Mouse (Mus musculus): ENCODE data around the gene Sumf1. TPM values are rescaled to one million over a fixed set of nuclear protein-coding genes. Genes with fewer than 3 reads are reported as not detected.

Sumf1 gene
- polyA plus RNA-seq, 1 experiment from 2014 or later, result 23.6 TPM

- H3K4me2 ChIP-seq (replicated peaks), result no peak overlapping the region
- no peaks in the 10 kb centered on the region for H3K4me1 ChIP-seq
- H3K27ac ChIP-seq, result no peak overlapping the region
- H3K9me3 ChIP-seq, result no peaks in the 10 kb centered on the region; the same call in 1 of the 2 replicates
- WGBS, result 86% methylated on average over 7 of the region's 7 CpGs
- no peaks in the 10 kb centered on the region for H3K27me3 ChIP-seq
- ATAC-seq (ENCODE audit: low FRiP score, low read depth), result no peak
- no peak overlapping the region for H3K4me3 ChIP-seq
- H3K9ac ChIP-seq, result no peak overlapping the region
- H3K36me3 ChIP-seq, result no peaks in the 10 kb centered on the region
Observed at GRCm38 (mm10) chr6:108198286-108198685, 12.9 kb upstream of the Sumf1 start.

GRCm38 (mm10) chr6:108197117-108197516, 11.7 kb upstream of the Sumf1 start:
- no peaks in the 10 kb centered on the region for H3K4me1 ChIP-seq
- H3K9me3 ChIP-seq, result no peaks in the 10 kb centered on the region; the same call in 1 of the 2 replicates
- ATAC-seq (ENCODE audit: low FRiP score, low read depth), result no peak
- no peaks in the 10 kb centered on the region for H3K27me3 ChIP-seq
- H3K9ac ChIP-seq, result no peak overlapping the region
- H3K27ac ChIP-seq, result no peak overlapping the region
- H3K4me3 ChIP-seq, result no peak overlapping the region
- 31% methylated on average over 4 of the region's 4 CpGs for WGBS
- no peaks in the 10 kb centered on the region for H3K36me3 ChIP-seq
- no peak overlapping the region for H3K4me2 ChIP-seq (replicated peaks)

- no peaks in the 10 kb centered on the region; the same call in 1 of the 2 replicates for H3K9me3 ChIP-seq
- H3K27ac ChIP-seq, result no peak overlapping the region
- H3K4me2 ChIP-seq (replicated peaks), result no peak overlapping the region
- no peak for ATAC-seq (ENCODE audit: low FRiP score, low read depth)
- no peak overlapping the region for H3K9ac ChIP-seq
- H3K4me3 ChIP-seq, result no peak overlapping the region
- no peaks in the 10 kb centered on the region for H3K36me3 ChIP-seq
- no peaks in the 10 kb centered on the region for H3K4me1 ChIP-seq
- H3K27me3 ChIP-seq, result no peaks in the 10 kb centered on the region
- 81% methylated on average over 7 of the region's 7 CpGs for WGBS
Observed at GRCm38 (mm10) chr6:108196665-108197064, 11.3 kb upstream of the Sumf1 start.

- Histone ChIP-seq H3K4me2 (replicated peaks) (no peak overlapping the region), H3K27ac (no peak overlapping the region), H3K27me3 (no peaks in the 10 kb centered on the region), H3K9me3 (no peaks in the 10 kb centered on the region), H3K4me1 (no peaks in the 10 kb centered on the region), H3K4me3 (no peak overlapping the region), H3K9ac (no peak overlapping the region), H3K36me3 (no peaks in the 10 kb centered on the region)
- WGBS, result 69% methylated on average over 4 of the region's 4 CpGs
- ATAC-seq (ENCODE audit: low FRiP score, low read depth), result no peak
Observed at GRCm38 (mm10) chr6:108192632-108193031, 7.2 kb upstream of the Sumf1 start.

GRCm38 (mm10) chr6:108190690-108191089, 5.3 kb upstream of the Sumf1 start:
- no peak for ATAC-seq (ENCODE audit: low FRiP score, low read depth)
- Histone ChIP-seq H3K4me2 (replicated peaks) (no peak overlapping the region), H3K4me3 (no peak overlapping the region), H3K27me3 (no peaks in the 10 kb centered on the region), H3K36me3 (no peaks in the 10 kb centered on the region), H3K9ac (no peak overlapping the region), H3K4me1 (no peaks in the 10 kb centered on the region), H3K27ac (no peak overlapping the region), H3K9me3 (no peaks in the 10 kb centered on the region)
- 87% methylated on average over 1 of the region's 1 CpGs for WGBS

- H3K27ac ChIP-seq, result no peak overlapping the region
- H3K36me3 ChIP-seq, result no peaks in the 10 kb centered on the region
- H3K4me3 ChIP-seq, result peak overlapping the region; percentile 88
- H3K4me1 ChIP-seq, result peaks cover 11% of the 10 kb centered on the region
- H3K4me2 ChIP-seq (replicated peaks), result peak overlapping the region; percentile 89
- H3K9me3 ChIP-seq, result no peaks in the 10 kb centered on the region
- 18% methylated on average over 4 of the region's 4 CpGs for WGBS
- no peak overlapping the region for H3K9ac ChIP-seq
- H3K27me3 ChIP-seq, result no peaks in the 10 kb centered on the region
- no peak for ATAC-seq (ENCODE audit: low FRiP score, low read depth)
Observed at GRCm38 (mm10) chr6:108185685-108186009, 265 bp upstream of the Sumf1 start.

GRCm38 (mm10) chr6:108179087-108179486, 6.3 kb downstream of the Sumf1 start:
- no peak for ATAC-seq (ENCODE audit: low FRiP score, low read depth)
- Histone ChIP-seq H3K36me3 (peaks cover 9% of the 10 kb centered on the region), H3K27ac (no peak overlapping the region), H3K9me3 (no peaks in the 10 kb centered on the region), H3K27me3 (no peaks in the 10 kb centered on the region), H3K4me1 (peaks cover 2% of the 10 kb centered on the region; the same call in 1 of the 2 replicates), H3K4me2 (replicated peaks) (no peak overlapping the region), H3K9ac (no peak overlapping the region), H3K4me3 (no peak overlapping the region)
- WGBS, result 84% methylated on average over 2 of the region's 2 CpGs

- H3K9ac ChIP-seq, result no peak overlapping the region
- 94% methylated on average over 3 of the region's 3 CpGs for WGBS
Observed at GRCm38 (mm10) chr6:108174181-108174580, 11.2 kb downstream of the Sumf1 start.

GRCm38 (mm10) chr6:108172219-108172618, 13.2 kb downstream of the Sumf1 start:
- WGBS, result 93% methylated on average over 1 of the region's 1 CpGs
- Histone ChIP-seq H3K9me3 (no peaks in the 10 kb centered on the region), H3K4me2 (replicated peaks) (no peak overlapping the region), H3K4me1 (no peaks in the 10 kb centered on the region), H3K9ac (no peak overlapping the region), H3K4me3 (no peak overlapping the region), H3K27me3 (no peaks in the 10 kb centered on the region), H3K27ac (no peak overlapping the region), H3K36me3 (peaks cover 30% of the 10 kb centered on the region)
- no peak for ATAC-seq (ENCODE audit: low FRiP score, low read depth)

More at GRCm38 (mm10) chr6:108174181-108174580, 11.2 kb downstream of the Sumf1 start:
- no peak overlapping the region for H3K4me3 ChIP-seq
- peaks cover 30% of the 10 kb centered on the region for H3K36me3 ChIP-seq
- no peaks in the 10 kb centered on the region for H3K27me3 ChIP-seq
- H3K9me3 ChIP-seq, result no peaks in the 10 kb centered on the region
- ATAC-seq (ENCODE audit: low FRiP score, low read depth), result no peak
- no peak overlapping the region for H3K27ac ChIP-seq
- no peaks in the 10 kb centered on the region for H3K4me1 ChIP-seq
- no peak overlapping the region for H3K4me2 ChIP-seq (replicated peaks)

GRCm38 (mm10) chr6:108169466-108169865, 15.9 kb downstream of the Sumf1 start:
- H3K9ac ChIP-seq, result no peak overlapping the region
- H3K4me2 ChIP-seq (replicated peaks), result no peak overlapping the region
- no peak for ATAC-seq (ENCODE audit: low FRiP score, low read depth)
- 95% methylated on average over 3 of the region's 3 CpGs for WGBS
- no peaks in the 10 kb centered on the region for H3K9me3 ChIP-seq
- H3K4me3 ChIP-seq, result no peak overlapping the region
- peaks cover 24% of the 10 kb centered on the region for H3K36me3 ChIP-seq
- no peaks in the 10 kb centered on the region for H3K4me1 ChIP-seq
- no peaks in the 10 kb centered on the region for H3K27me3 ChIP-seq
- no peak overlapping the region for H3K27ac ChIP-seq

GRCm38 (mm10) chr6:108168723-108169122, 16.7 kb downstream of the Sumf1 start:
- Histone ChIP-seq H3K9me3 (no peaks in the 10 kb centered on the region), H3K27ac (no peak overlapping the region), H3K9ac (no peak overlapping the region), H3K27me3 (no peaks in the 10 kb centered on the region), H3K4me3 (no peak overlapping the region), H3K4me1 (no peaks in the 10 kb centered on the region), H3K4me2 (replicated peaks) (no peak overlapping the region), H3K36me3 (peaks cover 18% of the 10 kb centered on the region)
- 87% methylated on average over 6 of the region's 6 CpGs for WGBS
- ATAC-seq (ENCODE audit: low FRiP score, low read depth), result no peak

- H3K9me3 ChIP-seq, result no peaks in the 10 kb centered on the region
- no peaks in the 10 kb centered on the region for H3K27me3 ChIP-seq
- H3K36me3 ChIP-seq, result peaks cover 12% of the 10 kb centered on the region
- WGBS, result 75% methylated on average over 7 of the region's 7 CpGs
- H3K9ac ChIP-seq, result no peak overlapping the region
- no peak for ATAC-seq (ENCODE audit: low FRiP score, low read depth)
- H3K4me2 ChIP-seq (replicated peaks), result no peak overlapping the region
- no peak overlapping the region for H3K27ac ChIP-seq
- H3K4me1 ChIP-seq, result no peaks in the 10 kb centered on the region
- H3K4me3 ChIP-seq, result no peak overlapping the region
Observed at GRCm38 (mm10) chr6:108167946-108168680, 17.3 kb downstream of the Sumf1 start.

GRCm38 (mm10) chr6:108165598-108165997, 19.8 kb downstream of the Sumf1 start:
- Histone ChIP-seq H3K9ac (no peak overlapping the region), H3K27me3 (no peaks in the 10 kb centered on the region), H3K27ac (no peak overlapping the region), H3K4me1 (no peaks in the 10 kb centered on the region), H3K4me3 (no peak overlapping the region), H3K4me2 (replicated peaks) (no peak overlapping the region), H3K36me3 (no peaks in the 10 kb centered on the region; the same call in 1 of the 2 replicates), H3K9me3 (no peaks in the 10 kb centered on the region)
- ATAC-seq (ENCODE audit: low FRiP score, low read depth), result no peak
- WGBS, result 92% methylated on average over 2 of the region's 2 CpGs

Data from limb, embryonic 13.5 days (tissue).